Mouse (Mus musculus): ENCODE data around the gene Adprhl2. TPM values are rescaled to one million over a fixed set of nuclear protein-coding genes. Genes with fewer than 3 reads are reported as not detected.

Gene Adprhl2
- polyA plus RNA-seq, 1 experiment from 2014 or later, result 59.0 TPM

- 31% methylated on average over 13 of the region's 13 CpGs for WGBS
- Histone ChIP-seq H3K4me2 (ENCODE audit: low read depth, low read length) (peak overlapping the region; percentile 61; the same call in 1 of the 2 replicates), H3K9me3 (ENCODE audit: control insufficient read depth, low read length) (no peaks in the 10 kb centered on the region), H3K9ac (ENCODE audit: low read depth, low read length) (0 out of 2 replicates have a peak overlapping the region, but pooled peaks have one; percentile 39), H3K27ac (ENCODE audit: low read length) (no peak overlapping the region), H3K36me3 (ENCODE audit: control insufficient read depth, insufficient read depth, low read length) (no peaks in the 10 kb centered on the region), H3K4me3 (ENCODE audit: low read length) (0 out of 2 replicates have a peak overlapping the region, but pooled peaks have one; percentile 37), H3K27me3 (replicated peaks; ENCODE audit: control insufficient read depth, insufficient read depth, low read length) (no peaks in the 10 kb centered on the region; the same call in 1 of the 2 replicates), H3K4me1 (ENCODE audit: control insufficient read depth, insufficient read depth, low read length) (peaks cover 10% of the 10 kb centered on the region)
- no peak for ATAC-seq
Measured at GRCm38 (mm10) chr4:126324861-126325260, 3.4 kb upstream of the Adprhl2 start.

- no peak for ATAC-seq
- no peaks in the 10 kb centered on the region; the same call in 1 of the 2 replicates for H3K27me3 ChIP-seq (replicated peaks; ENCODE audit: control insufficient read depth, insufficient read depth, low read length)
- H3K36me3 ChIP-seq (ENCODE audit: control insufficient read depth, insufficient read depth, low read length), result peaks cover 3% of the 10 kb centered on the region; the same call in 1 of the 2 replicates
- no peak overlapping the region for H3K9ac ChIP-seq (ENCODE audit: low read depth, low read length)
- H3K4me2 ChIP-seq (ENCODE audit: low read depth, low read length), result no peak overlapping the region
- no peak overlapping the region for H3K27ac ChIP-seq (ENCODE audit: low read length)
- H3K4me1 ChIP-seq (ENCODE audit: control insufficient read depth, insufficient read depth, low read length), result peaks cover 10% of the 10 kb centered on the region
- no peak overlapping the region for H3K4me3 ChIP-seq (ENCODE audit: low read length)
- no peaks in the 10 kb centered on the region for H3K9me3 ChIP-seq (ENCODE audit: control insufficient read depth, low read length)
- 94% methylated on average over 13 of the region's 13 CpGs for WGBS
Measured at GRCm38 (mm10) chr4:126322646-126323045, 1.1 kb upstream of the Adprhl2 start.

GRCm38 (mm10) chr4:126321854-126322511 is 480 bp upstream of the Adprhl2 start:
- Histone ChIP-seq H3K36me3 (ENCODE audit: control insufficient read depth, insufficient read depth, low read length) (peaks cover 8% of the 10 kb centered on the region), H3K4me1 (ENCODE audit: control insufficient read depth, insufficient read depth, low read length) (peaks cover 10% of the 10 kb centered on the region), H3K9me3 (ENCODE audit: control insufficient read depth, low read length) (no peaks in the 10 kb centered on the region), H3K4me2 (ENCODE audit: low read depth, low read length) (peak overlapping the region; percentile 47), H3K4me3 (ENCODE audit: low read length) (peak overlapping the region; percentile 69), H3K27me3 (replicated peaks; ENCODE audit: control insufficient read depth, insufficient read depth, low read length) (no peaks in the 10 kb centered on the region; the same call in 1 of the 2 replicates), H3K27ac (ENCODE audit: low read length) (no peak overlapping the region), H3K9ac (ENCODE audit: low read depth, low read length) (peak overlapping the region; percentile 52; the same call in 1 of the 2 replicates)
- WGBS, result 52% methylated on average over 28 of the region's 28 CpGs
- ATAC-seq, result peak; percentile 33

GRCm38 (mm10) chr4:126319806-126320205 is 1.7 kb downstream of the Adprhl2 start:
- no peak for ATAC-seq

GRCm38 (mm10) chr4:126316443-126317040 is 5.0 kb downstream of the Adprhl2 start:
- 94% methylated on average over 13 of the region's 13 CpGs for WGBS
- no peaks in the 10 kb centered on the region for H3K9me3 ChIP-seq (ENCODE audit: control insufficient read depth, low read length)
- peaks cover 22% of the 10 kb centered on the region for H3K36me3 ChIP-seq (ENCODE audit: control insufficient read depth, insufficient read depth, low read length)
- no peaks in the 10 kb centered on the region for H3K27me3 ChIP-seq (replicated peaks; ENCODE audit: control insufficient read depth, insufficient read depth, low read length)
- no peak overlapping the region for H3K4me3 ChIP-seq (ENCODE audit: low read length)
- no peak overlapping the region for H3K9ac ChIP-seq (ENCODE audit: low read depth, low read length)
- no peak overlapping the region for H3K4me2 ChIP-seq (ENCODE audit: low read depth, low read length)
- ATAC-seq, result no peak
- peaks cover 10% of the 10 kb centered on the region for H3K4me1 ChIP-seq (ENCODE audit: control insufficient read depth, insufficient read depth, low read length)
- no peak overlapping the region for H3K27ac ChIP-seq (ENCODE audit: low read length)

More at GRCm38 (mm10) chr4:126319806-126320205, 1.7 kb downstream of the Adprhl2 start:
- Histone ChIP-seq H3K9ac (ENCODE audit: low read depth, low read length) (no peak overlapping the region), H3K27ac (ENCODE audit: low read length) (no peak overlapping the region), H3K36me3 (ENCODE audit: control insufficient read depth, insufficient read depth, low read length) (peaks cover 22% of the 10 kb centered on the region), H3K4me2 (ENCODE audit: low read depth, low read length) (no peak overlapping the region), H3K4me3 (ENCODE audit: low read length) (no peak overlapping the region), H3K9me3 (ENCODE audit: control insufficient read depth, low read length) (no peaks in the 10 kb centered on the region), H3K27me3 (replicated peaks; ENCODE audit: control insufficient read depth, insufficient read depth, low read length) (no peaks in the 10 kb centered on the region; the same call in 1 of the 2 replicates), H3K4me1 (ENCODE audit: control insufficient read depth, insufficient read depth, low read length) (peaks cover 10% of the 10 kb centered on the region)
- WGBS, result 80% methylated on average over 6 of the region's 6 CpGs

GRCm38 (mm10) chr4:126315931-126316330 is 5.6 kb downstream of the Adprhl2 start:
- H3K27me3 ChIP-seq (replicated peaks; ENCODE audit: control insufficient read depth, insufficient read depth, low read length), result no peaks in the 10 kb centered on the region
- WGBS, result 30% methylated on average over 5 of the region's 5 CpGs
- peak; percentile 7; the same call in 1 of the 2 replicates for ATAC-seq
- no peak overlapping the region for H3K27ac ChIP-seq (ENCODE audit: low read length)
- H3K9me3 ChIP-seq (ENCODE audit: control insufficient read depth, low read length), result no peaks in the 10 kb centered on the region
- no peak overlapping the region for H3K4me2 ChIP-seq (ENCODE audit: low read depth, low read length)
- H3K9ac ChIP-seq (ENCODE audit: low read depth, low read length), result no peak overlapping the region
- H3K4me1 ChIP-seq (ENCODE audit: control insufficient read depth, insufficient read depth, low read length), result peaks cover 10% of the 10 kb centered on the region
- H3K36me3 ChIP-seq (ENCODE audit: control insufficient read depth, insufficient read depth, low read length), result peaks cover 22% of the 10 kb centered on the region
- H3K4me3 ChIP-seq (ENCODE audit: low read length), result no peak overlapping the region

- ATAC-seq, result no peak
- Histone ChIP-seq H3K9ac (ENCODE audit: low read depth, low read length) (no peak overlapping the region), H3K4me2 (ENCODE audit: low read depth, low read length) (no peak overlapping the region), H3K27me3 (replicated peaks; ENCODE audit: control insufficient read depth, insufficient read depth, low read length) (no peaks in the 10 kb centered on the region), H3K9me3 (ENCODE audit: control insufficient read depth, low read length) (no peaks in the 10 kb centered on the region), H3K27ac (ENCODE audit: low read length) (no peak overlapping the region), H3K4me1 (ENCODE audit: control insufficient read depth, insufficient read depth, low read length) (peaks cover 4% of the 10 kb centered on the region; the same call in 1 of the 2 replicates), H3K4me3 (ENCODE audit: low read length) (no peak overlapping the region), H3K36me3 (ENCODE audit: control insufficient read depth, insufficient read depth, low read length) (peaks cover 22% of the 10 kb centered on the region)
- 65% methylated on average over 10 of the region's 10 CpGs for WGBS
Measured at GRCm38 (mm10) chr4:126314393-126314792, 7.1 kb downstream of the Adprhl2 start.

GRCm38 (mm10) chr4:126313202-126313601 is 8.3 kb downstream of the Adprhl2 start:
- Histone ChIP-seq H3K4me2 (ENCODE audit: low read depth, low read length) (no peak overlapping the region), H3K27ac (ENCODE audit: low read length) (no peak overlapping the region), H3K27me3 (replicated peaks; ENCODE audit: control insufficient read depth, insufficient read depth, low read length) (no peaks in the 10 kb centered on the region), H3K9ac (ENCODE audit: low read depth, low read length) (no peak overlapping the region), H3K4me3 (ENCODE audit: low read length) (no peak overlapping the region), H3K9me3 (ENCODE audit: control insufficient read depth, low read length) (no peaks in the 10 kb centered on the region), H3K36me3 (ENCODE audit: control insufficient read depth, insufficient read depth, low read length) (peaks cover 22% of the 10 kb centered on the region), H3K4me1 (ENCODE audit: control insufficient read depth, insufficient read depth, low read length) (peaks cover 4% of the 10 kb centered on the region; the same call in 1 of the 2 replicates)
- 43% methylated on average over 5 of the region's 5 CpGs for WGBS
- ATAC-seq, result no peak

GRCm38 (mm10) chr4:126311566-126312200 is 9.8 kb downstream of the Adprhl2 start:
- H3K9ac ChIP-seq (ENCODE audit: low read depth, low read length), result no peak overlapping the region
- H3K9me3 ChIP-seq (ENCODE audit: control insufficient read depth, low read length), result no peaks in the 10 kb centered on the region
- no peak overlapping the region for H3K4me3 ChIP-seq (ENCODE audit: low read length)
- no peak overlapping the region for H3K27ac ChIP-seq (ENCODE audit: low read length)
- H3K36me3 ChIP-seq (ENCODE audit: control insufficient read depth, insufficient read depth, low read length), result peaks cover 10% of the 10 kb centered on the region; the same call in 1 of the 2 replicates
- H3K4me2 ChIP-seq (ENCODE audit: low read depth, low read length), result no peak overlapping the region
- WGBS, result 87% methylated on average over 16 of the region's 16 CpGs
- H3K4me1 ChIP-seq (ENCODE audit: control insufficient read depth, insufficient read depth, low read length), result peaks cover 4% of the 10 kb centered on the region; the same call in 1 of the 2 replicates
- no peaks in the 10 kb centered on the region for H3K27me3 ChIP-seq (replicated peaks; ENCODE audit: control insufficient read depth, insufficient read depth, low read length)
- no peak for ATAC-seq

All from intestine, embryonic 16.5 days (tissue).